Mouse (Mus musculus) CD8-positive naive resting alpha-beta T cell, adult 2 months (primary cell): Measurements from ENCODE around the gene Fosl2.

Source experiments
- DNase-seq, 2 experiments: peaks; one replicate each; pipeline ENCODE4 v3.0.0; 2022; ENCODE audit warnings: low read depth in 2 of 2, low spot score in 2 of 2

Gene Fosl2

GRCm38 (mm10) chr5:32135336-32136206 is at the start of gene Fosl2:
TSS of gene Fosl2 (plus strand) at chr5:32135801.
- DNase-seq, result peak; percentile 92

- no peak for DNase-seq
Measured at GRCm38 (mm10) chr5:32085971-32086370, 49.6 kb upstream of the Fosl2 start.

GRCm38 (mm10) chr5:32086526-32087090 is 49.0 kb upstream of the Fosl2 start:
- no peak for DNase-seq

- DNase-seq, result no peak
Measured at GRCm38 (mm10) chr5:32089481-32089880, 46.1 kb upstream of the Fosl2 start.

- no peak for DNase-seq
Measured at GRCm38 (mm10) chr5:32092281-32092680, 43.3 kb upstream of the Fosl2 start.

GRCm38 (mm10) chr5:32098691-32099090 is 36.9 kb upstream of the Fosl2 start:
- DNase-seq, result no peak

- DNase-seq, result no peak
Measured at GRCm38 (mm10) chr5:32102484-32102883, 33.1 kb upstream of the Fosl2 start.

- DNase-seq, result no peak
Measured at GRCm38 (mm10) chr5:32102971-32103431, 32.6 kb upstream of the Fosl2 start.

GRCm38 (mm10) chr5:32103545-32103944 is 32.1 kb upstream of the Fosl2 start:
- DNase-seq, result no peak

- peak; percentile 70 to 79 for DNase-seq
Measured at GRCm38 (mm10) chr5:32104119-32104990, 31.2 kb upstream of the Fosl2 start.

GRCm38 (mm10) chr5:32106473-32107140 is 29.0 kb upstream of the Fosl2 start:
- DNase-seq, result no peak

- no peak for DNase-seq
Measured at GRCm38 (mm10) chr5:32110651-32111050, 24.9 kb upstream of the Fosl2 start.

GRCm38 (mm10) chr5:32112206-32112916 is 23.2 kb upstream of the Fosl2 start:
- DNase-seq, result no peak

GRCm38 (mm10) chr5:32120901-32121376 is 14.7 kb upstream of the Fosl2 start:
- no peak for DNase-seq

GRCm38 (mm10) chr5:32121936-32122335 is 13.7 kb upstream of the Fosl2 start:
- no peak for DNase-seq

GRCm38 (mm10) chr5:32122363-32122762 is 13.2 kb upstream of the Fosl2 start:
- no peak for DNase-seq

GRCm38 (mm10) chr5:32124957-32125356 is 10.6 kb upstream of the Fosl2 start:
- no peak for DNase-seq

- DNase-seq, result no peak
Measured at GRCm38 (mm10) chr5:32127226-32127625, 8.4 kb upstream of the Fosl2 start.

GRCm38 (mm10) chr5:32127927-32128326 is 7.7 kb upstream of the Fosl2 start:
- no peak for DNase-seq

GRCm38 (mm10) chr5:32132971-32133501 is 2.6 kb upstream of the Fosl2 start:
- peak; percentile 42 to 50 for DNase-seq
